Mouse (Mus musculus) layer of hippocampus, adult 8-10 months (tissue): Measurements from ENCODE around the gene Msrb3. TPM values are rescaled to one million over a fixed set of nuclear protein-coding genes. Genes with fewer than 3 reads are reported as not detected.
"Not testable (repeated sequence)": the region's sequence is repeated elsewhere in the genome, so short reads cannot be mapped to it uniquely, and the experiment has no call there.

ENCODE experiments used
- DNase-seq, 2 experiments: peaks; one replicate each; pipeline ENCODE4 v3.0.0; 2022; ENCODE audit warnings: low spot score in 2 of 2
- total RNA-seq, 4 experiments: library from RNA; stranded (reverse); gene quantifications; 2 replicates each; pipeline ENCODE4 v1.2.4; 2022

Msrb3 gene
- total RNA-seq, 4 experiments from 2014 or later, result 3.7 to 5.1 (median 4.7) TPM

DNA sequence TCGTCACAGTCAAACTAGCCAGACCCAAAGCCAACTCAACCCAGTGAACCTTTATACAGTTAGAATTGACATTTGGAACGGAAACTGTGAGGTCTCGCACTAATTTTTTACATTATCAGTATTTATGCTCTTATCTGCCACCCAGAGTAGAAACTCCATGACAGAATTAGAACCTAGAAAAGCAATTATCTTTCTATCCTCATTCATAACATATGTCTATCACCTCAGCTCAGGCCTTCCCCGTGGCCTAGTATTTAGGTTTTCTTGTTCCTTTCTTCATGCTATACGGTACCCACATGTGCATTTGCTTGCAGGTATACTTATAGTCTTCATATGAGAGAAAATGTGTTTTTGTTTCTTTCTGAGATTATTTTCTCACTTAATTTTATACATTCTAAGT, 146.4 kb downstream of the Msrb3 start:
- DNase-seq, result no peak

DNA sequence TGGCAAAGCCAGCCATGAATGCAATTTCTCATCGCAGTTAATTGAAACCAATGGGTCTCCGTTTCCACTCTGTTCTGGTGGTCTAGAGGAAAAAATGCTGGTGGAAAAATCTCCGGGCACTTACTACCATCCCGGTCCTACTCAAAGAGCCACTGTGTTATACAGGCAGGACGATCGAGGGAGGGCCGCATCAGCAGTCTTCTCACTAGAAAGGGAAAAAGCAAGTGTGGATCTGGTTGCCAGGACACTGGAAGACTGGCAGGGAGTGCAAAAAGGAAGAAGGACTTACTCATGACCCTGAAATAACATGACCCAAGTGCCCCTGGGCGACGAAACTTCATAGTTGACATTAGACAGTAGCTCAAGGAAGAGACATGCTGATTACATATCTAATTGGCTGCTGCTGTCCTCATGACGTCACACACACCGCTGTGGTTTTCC, 147.1 kb downstream of the Msrb3 start:
- no peak for DNase-seq

- DNase-seq, result peak; percentile 4 to 8
These were observed 147.6 kb downstream of the Msrb3 start for GRCm38 (mm10) chr10:120751295-120751722.

DNA sequence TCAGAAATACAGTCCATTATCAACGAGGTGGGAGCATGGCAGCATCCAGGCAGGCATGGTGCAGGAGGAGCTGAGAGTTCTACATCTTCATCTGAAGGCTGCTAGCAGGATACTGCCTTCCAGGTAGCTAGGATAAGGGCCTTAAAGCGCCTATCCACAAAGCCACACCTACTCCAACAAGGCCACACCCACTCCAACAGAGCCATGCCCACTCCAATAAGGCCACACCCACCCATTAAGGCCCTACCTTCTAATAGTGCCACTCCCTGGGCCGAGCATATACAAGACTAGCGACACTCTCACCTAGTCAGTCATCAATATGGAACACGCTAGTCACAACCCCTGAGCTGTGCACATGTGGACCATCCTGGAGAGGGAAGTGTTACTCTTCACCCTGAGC, 149.3 kb downstream of the Msrb3 start:
- not testable (repeated sequence) for DNase-seq

DNA sequence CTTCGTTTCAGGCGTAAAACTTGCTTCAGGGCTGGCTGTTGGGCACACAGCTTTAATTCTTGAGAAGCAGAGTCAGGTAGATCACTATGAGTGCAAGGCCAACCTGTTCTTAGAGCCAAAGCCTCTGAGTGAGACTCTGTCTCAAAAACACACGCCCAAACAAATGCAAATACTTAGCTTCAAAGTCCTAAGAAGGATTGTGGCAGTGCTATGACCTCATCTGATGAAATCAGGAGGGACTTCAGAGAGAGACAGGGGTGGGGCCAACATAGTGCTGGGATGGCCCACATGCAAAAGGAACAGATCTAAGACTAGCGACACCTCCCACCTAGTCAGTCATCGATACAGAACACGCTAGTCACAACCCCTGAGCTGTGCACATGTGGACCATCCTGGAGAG, 150.7 kb downstream of the Msrb3 start:
- DNase-seq, result no peak

DNA sequence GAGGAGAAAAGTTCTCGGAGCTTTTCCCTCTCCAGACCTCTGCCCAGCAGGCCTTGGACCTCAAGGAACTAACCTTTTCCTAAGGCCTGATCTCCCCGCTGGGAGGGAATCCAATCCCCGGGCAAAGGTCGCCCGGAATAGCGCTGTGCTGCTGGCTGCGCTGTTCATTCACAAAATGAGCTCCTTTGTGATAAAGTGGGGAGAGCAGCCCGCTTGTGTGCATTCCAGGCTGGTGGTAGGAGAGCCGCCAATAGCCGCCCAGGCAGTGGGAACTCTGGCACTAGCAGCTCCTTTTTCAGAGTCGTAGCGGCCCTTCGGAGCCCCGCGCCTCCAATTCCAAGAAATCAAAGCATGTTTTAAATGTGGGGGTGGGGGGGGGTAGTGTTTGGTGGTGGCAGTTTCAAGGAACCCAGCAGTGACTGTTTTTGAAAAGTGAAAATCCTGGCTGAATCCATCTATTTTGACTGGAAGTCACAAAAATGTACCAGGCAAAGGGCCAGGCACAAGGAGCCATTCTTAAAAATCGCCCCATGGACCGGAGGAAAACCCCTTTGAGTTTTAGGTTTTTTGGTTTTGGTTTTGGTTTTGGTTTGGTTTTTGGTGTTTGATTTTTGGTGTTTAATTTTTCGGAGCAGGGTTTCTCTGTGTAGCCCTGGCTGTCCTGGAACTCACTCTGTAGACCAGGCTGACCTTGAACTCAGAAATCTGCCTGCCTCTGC, 153.6 kb downstream of the Msrb3 start:
- DNase-seq, result peak; percentile 52 to 62

- no peak for DNase-seq
These were observed 154.3 kb downstream of the Msrb3 start for GRCm38 (mm10) chr10:120744441-120745137.

DNA sequence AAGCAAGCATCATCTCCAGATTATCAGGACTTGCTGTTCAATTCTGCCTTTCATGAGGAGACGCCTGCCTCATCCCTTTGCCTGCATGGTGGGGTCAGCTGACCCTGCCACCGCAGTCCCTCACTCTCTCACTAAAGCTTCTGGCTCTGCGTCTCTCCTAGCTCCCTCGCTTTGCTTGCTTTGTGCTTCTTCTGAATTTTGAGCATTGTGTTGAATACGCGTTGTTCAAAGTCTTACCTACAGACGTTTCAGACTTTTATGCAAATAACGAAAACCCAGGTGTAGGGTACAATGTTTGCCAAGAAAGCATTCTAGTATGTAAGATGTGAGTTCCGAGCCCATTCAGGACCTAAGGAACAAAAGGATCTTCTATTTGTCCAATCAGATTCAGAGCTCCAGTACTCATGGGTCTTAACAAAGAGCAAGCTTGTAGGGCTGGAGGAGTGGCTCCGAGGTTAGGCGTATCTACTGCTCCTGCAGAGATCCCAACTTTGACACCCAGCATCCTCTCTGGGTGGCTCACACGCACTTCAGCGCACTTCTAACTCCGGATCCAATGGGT, 162.3 kb downstream of the Msrb3 start:
- no peak for DNase-seq

DNA sequence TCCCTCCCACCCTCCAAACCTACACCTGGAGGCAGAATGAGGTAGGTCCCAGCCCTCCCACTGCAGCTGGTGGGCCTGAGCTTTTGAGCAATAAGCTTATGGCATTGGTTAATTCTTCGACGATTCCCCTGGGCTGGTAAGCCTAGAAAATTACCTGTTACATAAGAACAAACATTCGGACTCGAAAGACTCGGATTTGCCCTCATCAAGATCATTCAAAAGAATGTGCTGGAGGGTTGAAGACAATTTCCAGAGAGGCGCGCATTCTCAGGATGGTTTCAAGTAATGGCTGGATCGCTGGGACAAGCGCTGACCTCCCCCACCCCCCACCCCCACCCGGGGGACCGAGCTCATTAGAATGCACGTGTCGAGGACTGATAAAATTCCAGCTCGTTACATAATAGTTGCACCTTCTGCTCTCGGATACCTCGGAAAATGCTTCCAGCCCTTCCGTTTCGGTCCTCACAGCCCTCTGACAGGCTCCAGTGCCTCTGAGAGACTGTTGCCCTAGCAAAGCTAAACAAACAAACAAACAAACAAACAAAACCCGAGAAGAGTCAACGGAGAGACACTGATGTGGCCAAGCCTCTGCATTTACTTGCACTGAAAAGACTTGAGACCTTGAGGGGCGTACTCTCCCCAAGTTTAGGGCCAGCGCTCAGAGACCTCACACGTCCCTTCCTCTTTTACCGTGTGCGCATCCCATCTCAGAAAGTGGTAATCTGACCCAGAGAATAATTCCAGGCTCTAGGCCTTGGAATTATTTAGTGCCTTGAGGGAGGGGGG, 163.0 kb downstream of the Msrb3 start:
- DNase-seq, result no peak

DNA sequence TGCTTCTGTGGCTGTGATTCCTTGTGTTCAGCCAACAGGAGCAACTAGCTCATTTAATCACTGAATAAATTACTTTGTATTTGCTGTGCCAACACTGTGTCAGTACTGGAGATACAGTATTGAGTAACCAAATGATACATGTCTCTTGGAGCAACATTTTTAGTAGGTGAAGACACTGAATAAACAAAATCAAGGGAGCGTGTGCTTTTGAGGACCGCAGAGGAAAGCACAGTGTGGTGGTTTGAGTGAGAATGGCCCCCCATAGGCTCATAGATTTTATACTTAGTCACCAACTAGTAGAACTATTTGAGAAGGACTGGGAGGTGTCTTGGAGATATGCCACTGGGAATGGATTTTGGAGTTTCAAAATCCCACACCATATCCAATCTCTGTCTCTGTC, 164.5 kb downstream of the Msrb3 start:
- DNase-seq, result no peak

Other genes with a start within 250 kb of the Msrb3 start
- 10 to 100 TPM; 31.0 to 35.2 (median 32.3) TPM for gene Lemd3, start 80.2 kb upstream of the Msrb3 start, total RNA-seq
- gene Wif1, start 134.9 kb upstream of the Msrb3 start, total RNA-seq, result 1 to 10 TPM in 1 of 4 experiments, under 1 TPM in 3; 0.71 to 1.1 (median 0.96) TPM